Mouse (Mus musculus) intestine, embryonic 16.5 days (tissue): Measurements from ENCODE around the gene Mgat5. TPM values are rescaled to one million over a fixed set of nuclear protein-coding genes. Genes with fewer than 3 reads are reported as not detected.

ENCODE experiments used
- ATAC-seq: fragments of 200-750 bp; cut with Nextera tagmentation; 2 replicates; pipeline ENCODE4 v1.8.0; 2017; ENCODE audit warnings: moderate TSS enrichment, moderate library complexity
- H3K27ac ChIP-seq: fragments of 300-500 bp; sonication (generic); 2 replicates; pipeline ENCODE4 v1.5.1; 2014; ENCODE audit warnings: mild to moderate bottlenecking, low read length
- H3K27me3 ChIP-seq: fragments of 300-500 bp; sonication (generic); replicated peaks from 2 replicates; pipeline ENCODE4 v1.6.1; 2014; ENCODE audit warnings: low read length, control low read depth, mixed read lengths; ENCODE audit not compliant: control insufficient read depth, insufficient read depth
- H3K36me3 ChIP-seq: fragments of 300-500 bp; sonication (generic); 2 replicates; pipeline ENCODE4 v1.6.1; 2014; ENCODE audit warnings: low read length, control low read depth; ENCODE audit not compliant: control insufficient read depth, insufficient read depth
- H3K4me1 ChIP-seq: fragments of 300-500 bp; sonication (generic); 2 replicates; pipeline ENCODE4 v1.6.1; 2014; ENCODE audit warnings: low read length, control low read depth, mixed read lengths; ENCODE audit not compliant: control insufficient read depth, insufficient read depth
- H3K4me2 ChIP-seq: fragments of 300-500 bp; sonication (generic); 2 replicates; pipeline ENCODE4 v1.6.1; 2014; ENCODE audit warnings: low read depth, low read length, control low read depth
- H3K4me3 ChIP-seq: fragments of 300-500 bp; sonication (generic); 2 replicates; pipeline ENCODE4 v1.5.1; 2014; ENCODE audit warnings: mild to moderate bottlenecking, low read length
- H3K9ac ChIP-seq: fragments of 300-500 bp; sonication (generic); 2 replicates; pipeline ENCODE4 v1.6.1; 2014; ENCODE audit warnings: low read depth, low read length
- H3K9me3 ChIP-seq: fragments of 300-500 bp; sonication (generic); 2 replicates; pipeline ENCODE4 v1.6.1; 2016; ENCODE audit warnings: low read length, control low read depth; ENCODE audit not compliant: control insufficient read depth
- WGBS: fragments of 180-500 bp; shearing (Covaris S2); extraction: QIAGEN DNeasy Blood & Tissue Kit; methylation state at CpG from one replicate; pipeline ENCODE4 v1.1.7; 2014; 5-methylcytosine and 5-hydroxymethylcytosine counted together
- polyA plus RNA-seq: library from polyadenylated mRNA; unstranded; fragments of >200 nt; fragmentation: Nextera tagmentation; extraction: Ambion mirVana; gene quantifications from 2 replicates; pipeline ENCODE4 v1.2.1, GENCODE M21; 2015

The Mgat5 gene
- polyA plus RNA-seq, 1 experiment from 2014 or later = 5.9 TPM

DNA sequence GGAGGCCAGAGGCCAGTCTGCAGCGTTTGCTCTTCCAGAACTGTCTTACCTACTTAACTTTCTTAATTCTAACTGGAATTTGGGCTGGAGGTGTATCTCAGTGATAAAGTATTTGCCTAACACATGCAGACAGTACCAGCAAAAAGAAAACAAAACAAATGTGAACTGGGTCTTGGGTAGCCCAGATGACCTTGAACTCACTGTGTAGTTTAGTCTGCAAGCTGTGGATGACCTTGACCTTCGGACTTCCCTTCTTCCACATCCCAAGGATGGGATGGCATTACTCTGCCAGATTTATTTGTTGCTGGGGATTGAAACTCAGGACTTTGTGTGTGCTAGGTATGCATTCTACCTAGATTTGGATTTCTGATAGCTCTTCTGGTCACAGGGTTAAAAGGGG lies 24.2 kb downstream of the Mgat5 start:
- Histone ChIP-seq H3K9me3 (no peaks in the 10 kb centered on the region), H3K4me1 (peaks cover 19% of the 10 kb centered on the region; the same call in 1 of the 2 replicates), H3K27ac (no peak overlapping the region), H3K4me3 (no peak overlapping the region), H3K27me3 (no peaks in the 10 kb centered on the region), H3K9ac (no peak overlapping the region), H3K4me2 (no peak overlapping the region), H3K36me3 (no peaks in the 10 kb centered on the region)
- 87% methylated on average over 2 of the region's 2 CpGs for WGBS
- no peak for ATAC-seq

DNA sequence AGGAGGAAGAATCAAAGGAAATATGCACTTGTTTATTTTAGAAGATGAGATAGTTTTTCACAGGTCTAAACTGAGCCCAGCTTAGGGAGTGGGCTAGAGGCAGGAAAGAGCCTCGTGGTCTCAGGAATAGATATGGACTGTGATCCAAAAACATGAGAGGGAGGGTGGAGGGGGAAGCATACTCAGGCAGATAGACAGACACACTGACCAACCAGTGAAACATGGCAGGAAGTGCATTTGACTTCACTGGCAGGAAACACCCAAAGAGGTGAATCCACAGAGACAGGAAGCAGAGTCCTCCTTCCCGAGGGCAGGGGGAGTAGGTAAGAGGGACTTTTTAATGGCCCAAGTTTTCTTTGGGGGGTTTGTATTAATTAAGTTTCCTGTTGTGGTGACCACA lies 25.7 kb downstream of the Mgat5 start:
- ATAC-seq = no peak
- peaks cover 21% of the 10 kb centered on the region; the same call in 1 of the 2 replicates for H3K4me1 ChIP-seq
- H3K9me3 ChIP-seq = no peaks in the 10 kb centered on the region
- H3K9ac ChIP-seq = no peak overlapping the region
- H3K4me2 ChIP-seq = no peak overlapping the region
- no peak overlapping the region for H3K4me3 ChIP-seq
- H3K36me3 ChIP-seq = no peaks in the 10 kb centered on the region
- 58% methylated on average over 2 of the region's 2 CpGs for WGBS
- no peak overlapping the region for H3K27ac ChIP-seq
- no peaks in the 10 kb centered on the region for H3K27me3 ChIP-seq

DNA sequence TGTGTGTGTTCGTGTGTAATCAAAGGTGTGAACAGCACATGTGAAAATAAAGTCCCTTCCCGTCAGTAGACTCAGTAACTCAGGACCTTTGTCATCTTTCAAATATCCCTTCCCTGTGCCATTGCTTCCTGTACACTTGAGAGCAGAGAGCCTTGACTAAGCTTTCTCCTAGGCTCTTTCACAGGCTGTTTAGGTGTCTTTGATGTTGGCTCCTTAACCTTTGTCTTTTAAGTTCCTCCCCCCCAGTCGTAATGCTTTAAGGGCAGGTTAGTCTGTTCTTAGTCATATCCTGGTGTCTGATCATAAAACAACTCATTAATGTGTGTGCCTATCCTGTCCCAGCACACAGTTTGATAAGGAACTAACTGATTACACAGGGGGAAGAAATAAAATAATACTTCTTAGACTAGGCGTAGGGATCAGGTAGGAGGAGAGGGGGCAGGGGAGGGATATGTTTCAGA lies 28.4 kb downstream of the Mgat5 start:
- H3K4me2 ChIP-seq = no peak overlapping the region
- H3K4me1 ChIP-seq = peaks cover 13% of the 10 kb centered on the region; the same call in 1 of the 2 replicates
- peak overlapping the region; percentile 64; the same call in 1 of the 2 replicates for H3K27ac ChIP-seq
- ATAC-seq = peak; percentile 91
- no peaks in the 10 kb centered on the region for H3K36me3 ChIP-seq
- WGBS = 43% methylated on average over 4 of the region's 4 CpGs
- no peak overlapping the region for H3K4me3 ChIP-seq
- H3K9ac ChIP-seq = no peak overlapping the region
- no peaks in the 10 kb centered on the region for H3K9me3 ChIP-seq
- H3K27me3 ChIP-seq = no peaks in the 10 kb centered on the region

DNA sequence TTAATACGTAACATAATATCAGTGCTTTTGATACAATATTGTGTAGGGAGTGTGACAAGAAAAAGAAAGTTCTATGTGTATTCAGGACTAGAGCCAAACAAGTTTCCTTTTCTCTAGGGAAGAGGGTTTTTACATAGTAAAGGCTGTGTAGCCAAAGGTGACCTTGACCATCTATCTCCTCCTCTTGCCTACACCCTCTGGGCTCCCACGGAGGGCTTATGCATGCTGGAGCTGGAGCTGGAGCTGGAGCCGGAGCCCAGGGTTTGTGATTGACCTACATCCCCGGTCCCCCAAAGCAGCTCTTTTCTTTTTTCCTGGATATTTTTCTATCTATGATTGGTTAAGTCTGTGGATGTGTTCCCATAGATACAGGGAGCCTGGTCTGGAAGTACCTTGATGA lies 30.3 kb downstream of the Mgat5 start:
- no peaks in the 10 kb centered on the region for H3K27me3 ChIP-seq
- no peaks in the 10 kb centered on the region for H3K36me3 ChIP-seq
- peaks cover 21% of the 10 kb centered on the region; the same call in 1 of the 2 replicates for H3K4me1 ChIP-seq
- no peak overlapping the region for H3K9ac ChIP-seq
- 78% methylated on average over 4 of the region's 4 CpGs for WGBS
- no peak overlapping the region for H3K4me2 ChIP-seq
- H3K9me3 ChIP-seq = no peaks in the 10 kb centered on the region
- no peak overlapping the region for H3K27ac ChIP-seq
- no peak for ATAC-seq
- H3K4me3 ChIP-seq = no peak overlapping the region

DNA sequence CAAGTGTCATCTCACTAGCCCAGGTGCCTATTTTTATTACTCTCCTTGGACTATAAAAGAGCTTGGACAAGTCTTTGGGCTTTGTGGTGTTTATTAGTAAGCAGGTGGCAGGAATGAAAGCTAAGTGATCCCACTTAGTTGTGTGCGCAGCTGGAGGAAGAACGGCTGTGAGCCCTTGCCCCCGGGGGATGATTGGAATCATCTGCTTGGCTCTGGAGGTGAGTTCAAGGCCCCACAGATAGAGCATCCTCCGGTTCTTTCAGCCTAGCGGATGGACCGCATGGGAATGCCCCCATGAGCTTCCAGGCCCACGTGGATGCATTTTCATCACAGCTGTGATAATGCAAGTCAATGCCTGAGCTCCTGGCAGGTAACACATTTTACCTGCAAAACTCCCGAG lies 31.6 kb downstream of the Mgat5 start:
- H3K4me1 ChIP-seq = peaks cover 21% of the 10 kb centered on the region; the same call in 1 of the 2 replicates
- ATAC-seq = no peak
- H3K36me3 ChIP-seq = no peaks in the 10 kb centered on the region
- H3K9me3 ChIP-seq = no peaks in the 10 kb centered on the region
- no peak overlapping the region for H3K27ac ChIP-seq
- no peaks in the 10 kb centered on the region for H3K27me3 ChIP-seq
- H3K4me3 ChIP-seq = no peak overlapping the region
- no peak overlapping the region for H3K9ac ChIP-seq
- 68% methylated on average over 8 of the region's 8 CpGs for WGBS
- no peak overlapping the region for H3K4me2 ChIP-seq

DNA sequence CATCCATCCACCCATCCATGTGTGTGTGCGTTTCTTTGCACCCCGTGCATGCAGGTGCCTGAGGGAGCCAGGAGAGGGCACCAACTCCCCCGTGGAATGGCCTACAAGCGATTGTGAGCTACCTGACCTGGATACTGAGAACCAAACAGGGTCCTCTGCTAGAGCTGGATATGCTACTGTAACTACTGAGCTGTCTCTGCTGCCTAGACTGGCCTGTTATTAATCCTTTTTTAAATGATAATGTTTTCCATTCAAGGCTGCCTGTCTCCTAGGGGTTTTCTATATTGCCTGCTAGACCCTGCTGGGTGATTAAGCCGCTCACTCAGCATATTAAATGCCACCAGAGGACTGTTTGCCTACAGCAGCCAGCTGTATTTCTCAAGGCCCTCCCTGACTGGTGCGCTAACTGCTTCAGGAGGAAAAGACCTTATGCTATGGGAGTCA lies 34.1 kb downstream of the Mgat5 start:
- Histone ChIP-seq H3K9me3 (no peaks in the 10 kb centered on the region), H3K4me1 (peaks cover 25% of the 10 kb centered on the region), H3K27ac (no peak overlapping the region), H3K4me3 (no peak overlapping the region), H3K36me3 (no peaks in the 10 kb centered on the region), H3K27me3 (no peaks in the 10 kb centered on the region), H3K9ac (no peak overlapping the region), H3K4me2 (no peak overlapping the region)
- WGBS = 56% methylated on average over 6 of the region's 6 CpGs
- no peak for ATAC-seq

DNA sequence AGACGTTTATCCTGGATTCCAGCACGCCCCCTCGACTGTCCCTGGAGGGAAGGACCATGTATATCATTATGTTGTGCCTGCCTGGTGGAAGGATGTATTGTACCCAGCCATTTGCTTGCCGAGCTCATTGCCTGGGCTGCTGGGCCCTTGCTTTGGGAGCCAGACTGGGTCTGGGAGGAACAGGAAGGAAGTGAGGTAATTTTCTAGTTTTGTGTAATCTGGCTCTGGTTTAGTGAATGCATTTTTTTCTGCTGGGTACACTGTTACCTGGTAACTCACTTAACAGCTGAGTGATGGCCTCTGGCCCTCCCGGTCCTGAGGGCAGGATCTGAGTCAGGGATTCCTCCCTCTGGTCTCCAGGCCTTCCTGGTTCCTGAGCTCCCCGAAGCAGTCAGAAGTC lies 35.1 kb downstream of the Mgat5 start:
- peaks cover 32% of the 10 kb centered on the region for H3K4me1 ChIP-seq
- H3K9me3 ChIP-seq = no peaks in the 10 kb centered on the region
- ATAC-seq = peak; percentile 27
- H3K27ac ChIP-seq = no peak overlapping the region
- H3K9ac ChIP-seq = no peak overlapping the region
- 34% methylated on average over 6 of the region's 6 CpGs for WGBS
- no peak overlapping the region for H3K4me3 ChIP-seq
- H3K36me3 ChIP-seq = no peaks in the 10 kb centered on the region
- H3K27me3 ChIP-seq = no peaks in the 10 kb centered on the region
- H3K4me2 ChIP-seq = no peak overlapping the region

DNA sequence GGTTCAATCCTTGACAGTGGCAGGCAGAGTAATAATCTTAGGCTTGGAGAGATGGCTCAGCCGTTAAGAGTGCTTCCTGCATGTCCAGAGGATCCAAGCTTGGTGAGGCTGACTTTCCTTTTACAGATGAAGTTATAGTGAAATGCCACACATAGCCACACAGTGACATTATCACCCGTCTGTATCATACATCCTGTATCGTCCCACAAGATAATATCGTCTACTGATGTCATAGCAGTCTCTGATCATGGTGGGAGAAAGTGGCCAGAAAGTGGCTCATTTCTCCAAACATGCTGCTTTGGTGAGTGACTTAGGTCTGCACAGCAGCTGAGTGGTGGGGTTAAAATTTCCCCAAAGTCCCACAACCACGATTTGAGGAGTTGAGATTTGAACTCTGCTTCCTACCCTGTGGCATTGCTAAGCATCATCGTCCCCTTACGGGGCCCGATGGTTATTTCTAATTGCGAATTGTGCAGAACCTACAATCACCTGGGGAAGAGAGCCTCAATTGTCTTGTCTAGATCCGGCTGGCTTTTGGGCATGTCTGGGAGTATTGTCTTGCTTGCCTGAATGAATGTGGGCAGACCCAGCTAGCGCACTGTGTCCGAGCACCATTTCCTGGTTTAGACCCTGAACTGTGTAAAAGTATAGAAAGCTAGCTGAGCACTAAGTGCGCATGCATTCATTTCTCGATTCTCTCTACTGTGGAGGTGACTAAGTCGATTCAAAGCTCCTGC lies 37.5 kb downstream of the Mgat5 start:
- H3K9ac ChIP-seq = no peak overlapping the region
- H3K27me3 ChIP-seq = no peaks in the 10 kb centered on the region
- 0 out of 2 replicates have a peak overlapping the region, but pooled peaks have one; percentile 1 for H3K27ac ChIP-seq
- WGBS = 83% methylated on average over 15 of the region's 15 CpGs
- H3K36me3 ChIP-seq = no peaks in the 10 kb centered on the region
- H3K9me3 ChIP-seq = no peaks in the 10 kb centered on the region
- 0 out of 2 replicates have a peak, but pooled peaks have one; percentile 10 for ATAC-seq
- peaks cover 30% of the 10 kb centered on the region for H3K4me1 ChIP-seq
- H3K4me2 ChIP-seq = no peak overlapping the region
- no peak overlapping the region for H3K4me3 ChIP-seq

DNA sequence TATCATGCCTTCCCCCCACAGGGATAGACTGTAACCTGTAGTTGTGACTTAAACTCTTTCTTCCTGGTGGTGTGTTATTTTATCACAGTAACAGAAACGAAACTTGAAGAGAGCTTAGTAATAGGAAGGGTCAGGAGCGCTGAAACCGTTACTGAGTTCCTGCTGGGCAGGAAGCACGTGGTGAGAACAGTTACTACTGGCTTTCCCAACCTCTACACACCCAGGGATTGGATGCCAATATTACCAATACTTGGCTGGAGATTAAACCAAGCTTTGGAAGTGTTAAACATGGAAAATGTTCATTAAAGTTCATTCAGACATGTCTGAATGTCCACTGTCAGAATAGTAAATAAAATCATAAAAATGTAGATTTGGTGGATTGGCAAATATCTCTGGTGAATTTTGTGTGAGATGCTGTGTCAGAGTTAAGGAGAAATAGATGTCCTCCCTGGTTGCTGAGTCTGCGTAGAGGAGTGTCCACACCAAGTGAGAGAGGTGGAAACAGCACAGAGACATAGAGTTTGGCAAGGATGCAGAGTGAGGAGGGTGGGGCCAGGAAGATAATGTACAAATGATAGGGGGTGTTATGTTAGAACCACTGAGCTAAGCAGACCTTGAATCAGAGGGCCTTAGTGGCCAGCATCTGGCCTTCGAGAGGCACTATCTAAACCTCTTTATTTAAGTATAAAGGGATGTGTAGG lies 38.2 kb downstream of the Mgat5 start:
- 63% methylated on average over 6 of the region's 6 CpGs for WGBS
- H3K27ac ChIP-seq = 0 out of 2 replicates have a peak overlapping the region, but pooled peaks have one; percentile 5
- no peak overlapping the region for H3K4me3 ChIP-seq
- no peak overlapping the region for H3K4me2 ChIP-seq
- no peaks in the 10 kb centered on the region for H3K9me3 ChIP-seq
- ATAC-seq = 0 out of 2 replicates have a peak, but pooled peaks have one; percentile 0
- H3K27me3 ChIP-seq = no peaks in the 10 kb centered on the region
- H3K4me1 ChIP-seq = peaks cover 32% of the 10 kb centered on the region
- no peaks in the 10 kb centered on the region for H3K36me3 ChIP-seq
- H3K9ac ChIP-seq = no peak overlapping the region
